Mouse (Mus musculus): Measurements from ENCODE around the gene Pabpn1. TPM values are rescaled to one million over a fixed set of nuclear protein-coding genes. Genes with fewer than 3 reads are reported as not detected.

The Pabpn1 gene
- polyA plus RNA-seq, 1 experiment from 2014 or later = 160 TPM

DNA sequence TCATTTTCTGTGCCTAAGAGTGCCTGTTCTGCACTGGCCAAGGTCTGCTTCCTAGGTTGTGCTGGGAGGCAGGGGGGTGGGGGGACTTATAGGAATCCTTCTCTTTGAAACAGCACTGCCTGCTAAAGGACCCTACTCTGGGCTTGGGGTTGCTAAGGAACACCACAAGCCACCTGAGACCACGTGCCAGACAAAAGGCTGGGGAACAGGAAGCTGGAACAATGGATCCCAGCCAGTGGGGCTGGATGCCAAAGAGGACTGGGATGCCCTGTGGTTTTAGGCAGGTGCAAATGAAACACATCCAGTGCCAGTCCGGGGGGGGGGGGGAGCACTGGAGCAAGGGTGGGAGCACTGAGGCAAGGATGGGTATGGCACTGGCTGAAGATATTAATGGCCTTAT, 38.1 kb downstream of the Pabpn1 start:
- H3K4me1 ChIP-seq (replicated peaks) = peaks cover 60% of the 10 kb centered on the region
- H3K4me3 ChIP-seq = no peak overlapping the region
- H3K9me3 ChIP-seq = no peaks in the 10 kb centered on the region
- H3K27me3 ChIP-seq (ENCODE audit: insufficient read depth, poor library complexity, severe bottlenecking) = peaks cover 8% of the 10 kb centered on the region
- DNase-seq (ENCODE audit: low spot score) = no peak
- H3K36me3 ChIP-seq = no peaks in the 10 kb centered on the region
- H3K27ac ChIP-seq = peak overlapping the region; percentile 14; the same call in 1 of the 2 replicates
- 17% methylated on average over 2 of the region's 2 CpGs for WGBS

DNA sequence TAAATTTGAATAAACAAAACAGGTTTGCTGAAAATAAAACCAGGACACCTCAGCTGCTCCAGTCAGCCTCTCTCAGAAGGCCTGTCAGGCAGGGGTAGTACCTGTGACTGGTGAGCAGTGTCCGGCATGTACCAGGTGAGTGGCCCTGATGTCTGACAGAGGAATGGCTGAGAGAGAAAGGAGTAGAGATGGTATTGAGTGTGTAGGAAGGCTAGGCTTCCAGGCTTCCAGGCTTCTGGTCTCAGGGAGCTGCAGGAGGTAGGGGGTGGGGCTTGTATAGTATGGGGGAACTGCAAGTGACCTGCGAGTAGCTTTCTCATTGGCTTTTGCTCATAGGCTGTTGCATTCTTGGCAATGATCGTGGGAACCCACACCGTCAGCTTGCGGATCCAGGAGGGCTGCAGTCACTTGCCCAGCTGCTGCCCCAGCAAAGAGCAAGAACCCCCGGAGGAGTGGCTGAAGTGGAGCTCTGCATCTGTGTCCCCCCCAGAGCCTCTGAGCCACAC, 40.4 kb downstream of the Pabpn1 start, which contains the start of gene Il25:
TSS of gene Il25 (plus strand) at position 51 of the 506 bp plus-strand sequence.
- Histone ChIP-seq H3K4me1 (replicated peaks) (peaks cover 50% of the 10 kb centered on the region), H3K36me3 (no peaks in the 10 kb centered on the region), H3K27ac (peak within 1 kb of the TSS; percentile 53), H3K27me3 (ENCODE audit: insufficient read depth, poor library complexity, severe bottlenecking) (peaks cover 8% of the 10 kb centered on the region), H3K9me3 (no peaks in the 10 kb centered on the region), H3K4me3 (0 out of 2 replicates have a peak within 1 kb of the TSS, but pooled peaks have one; percentile 1)
- DNase-seq (ENCODE audit: low spot score) = no peak
- WGBS = 32% methylated on average over 6 of the region's 6 CpGs

DNA sequence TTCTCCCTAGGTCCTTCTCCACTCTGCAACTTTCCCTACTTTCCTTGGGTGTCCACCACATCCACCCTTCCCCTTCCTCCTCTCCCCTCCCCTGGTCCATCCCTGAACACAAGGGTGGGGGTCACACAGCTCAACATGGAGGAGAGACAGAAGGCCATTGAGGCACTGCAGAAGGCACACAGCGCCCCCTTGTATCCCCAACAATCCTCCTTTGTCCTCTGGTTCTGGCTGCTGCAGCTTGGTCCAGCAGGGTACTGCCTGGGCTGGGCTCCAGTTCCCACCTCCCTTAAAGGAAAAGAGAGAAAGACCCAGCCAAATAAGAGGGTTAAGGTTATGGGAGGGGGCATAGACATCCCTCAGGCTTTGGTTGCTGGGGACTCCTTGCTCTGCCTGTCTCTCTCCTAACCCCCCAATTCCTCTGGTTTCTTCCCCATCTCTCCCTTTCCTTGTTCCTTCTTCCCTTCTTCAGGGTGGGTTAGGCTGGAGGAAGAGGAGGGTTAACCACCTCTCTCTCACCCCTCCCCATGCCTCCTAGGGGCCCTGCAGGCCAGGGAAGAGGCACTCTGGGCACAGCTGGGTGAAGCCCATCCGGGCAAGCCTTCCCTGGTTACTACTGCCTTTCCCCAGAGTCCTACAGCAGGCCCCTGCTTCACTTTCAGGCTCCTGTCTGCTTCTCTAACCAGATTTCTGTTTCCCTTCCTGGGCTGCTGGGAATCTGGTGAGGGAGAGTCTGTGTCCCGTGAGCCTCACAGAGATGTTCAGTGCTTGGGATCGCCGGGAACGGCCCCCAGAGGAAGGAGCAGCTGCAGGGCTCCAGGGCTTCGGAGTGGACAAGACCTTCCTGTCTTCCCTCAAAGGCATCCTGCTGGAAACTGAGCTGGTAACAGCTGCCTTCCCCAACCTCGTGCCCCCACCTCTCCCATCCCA, 43.9 kb downstream of the Pabpn1 start, which contains the start of gene Cmtm5:
TSS of gene Cmtm5 (plus strand) at position 358 of the 927 bp plus-strand sequence.
- DNase-seq (ENCODE audit: low spot score) = no peak
- H3K36me3 ChIP-seq = no peaks in the 10 kb centered on the region

DNA sequence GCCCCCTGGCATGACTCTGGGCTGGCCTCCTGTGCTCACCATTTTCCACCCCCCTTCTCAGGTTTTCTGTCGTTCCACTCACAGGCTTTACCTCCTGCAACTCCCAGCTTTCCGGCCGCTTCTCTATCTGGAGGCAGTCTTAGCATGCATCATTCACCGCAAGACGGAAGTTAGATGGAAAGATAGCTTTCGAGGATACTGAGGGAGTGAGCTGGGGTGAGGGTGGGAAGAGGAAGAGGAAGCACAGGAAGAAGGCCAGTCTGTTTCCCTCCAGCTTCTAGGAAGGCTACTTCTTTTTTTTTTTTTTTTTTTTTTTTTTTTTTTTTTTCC, 44.5 kb downstream of the Pabpn1 start:
- H3K27ac ChIP-seq = peak overlapping the region; percentile 73
- H3K27me3 ChIP-seq (ENCODE audit: insufficient read depth, poor library complexity, severe bottlenecking) = no peaks in the 10 kb centered on the region
- H3K4me3 ChIP-seq = 0 out of 2 replicates have a peak overlapping the region, but pooled peaks have one; percentile 4
- H3K4me1 ChIP-seq (replicated peaks) = peaks cover 31% of the 10 kb centered on the region
- WGBS = 57% methylated on average over 6 of the region's 6 CpGs
- no peak for DNase-seq (ENCODE audit: low spot score)
- H3K9me3 ChIP-seq = no peaks in the 10 kb centered on the region
- no peaks in the 10 kb centered on the region for H3K36me3 ChIP-seq

More for the DNA sequence above, 43.9 kb downstream of the Pabpn1 start, which contains the start of gene Cmtm5:
- Histone ChIP-seq H3K4me1 (replicated peaks) (peaks cover 36% of the 10 kb centered on the region), H3K27ac (peak within 1 kb of the TSS; percentile 73), H3K27me3 (ENCODE audit: insufficient read depth, poor library complexity, severe bottlenecking) (no peaks in the 10 kb centered on the region), H3K4me3 (peak within 1 kb of the TSS; percentile 4; the same call in 1 of the 2 replicates), H3K9me3 (no peaks in the 10 kb centered on the region)
- 43% methylated on average over 8 of the region's 8 CpGs for WGBS

DNA sequence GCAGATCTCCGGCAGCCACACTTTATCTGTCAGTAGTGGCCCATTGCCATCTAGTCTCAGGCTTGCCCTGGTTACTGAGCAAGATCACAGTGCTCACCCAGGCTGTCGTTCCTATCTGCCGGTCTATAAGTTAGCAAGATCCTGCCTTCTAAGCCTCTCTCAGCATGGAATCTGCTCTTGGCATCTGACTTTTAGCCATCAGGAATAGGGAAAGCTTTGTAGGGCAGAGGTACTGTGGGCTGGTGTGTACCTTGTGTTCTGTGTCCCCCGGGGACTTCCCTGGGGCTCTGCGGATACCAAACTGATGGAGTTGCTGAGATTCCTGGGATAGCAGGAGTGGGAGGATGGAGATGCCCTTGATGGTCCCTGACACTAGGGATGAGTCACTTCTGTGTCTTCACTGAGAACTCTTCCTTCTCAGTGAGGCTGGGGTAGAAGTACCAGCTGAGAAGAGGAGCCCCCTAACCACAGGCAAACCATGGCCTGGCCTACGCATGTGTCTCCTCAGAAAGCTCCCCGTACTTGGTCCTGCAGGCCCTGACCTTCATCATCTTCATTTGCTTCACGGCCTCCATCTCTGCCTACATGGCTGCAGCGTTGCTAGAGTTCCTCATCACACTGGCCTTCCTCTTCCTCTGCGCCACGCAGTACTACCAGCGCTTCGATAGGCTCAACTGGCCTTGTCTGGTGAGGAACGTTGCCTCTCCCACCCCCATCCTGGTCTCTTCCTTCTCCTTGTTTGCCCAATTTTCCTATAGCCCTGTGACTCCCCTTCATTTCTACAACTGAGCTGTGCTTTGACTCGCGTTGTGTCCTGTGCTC, 45.3 kb downstream of the Pabpn1 start:
- WGBS = 90% methylated on average over 16 of the region's 16 CpGs
- H3K27ac ChIP-seq = no peak overlapping the region

DNA sequence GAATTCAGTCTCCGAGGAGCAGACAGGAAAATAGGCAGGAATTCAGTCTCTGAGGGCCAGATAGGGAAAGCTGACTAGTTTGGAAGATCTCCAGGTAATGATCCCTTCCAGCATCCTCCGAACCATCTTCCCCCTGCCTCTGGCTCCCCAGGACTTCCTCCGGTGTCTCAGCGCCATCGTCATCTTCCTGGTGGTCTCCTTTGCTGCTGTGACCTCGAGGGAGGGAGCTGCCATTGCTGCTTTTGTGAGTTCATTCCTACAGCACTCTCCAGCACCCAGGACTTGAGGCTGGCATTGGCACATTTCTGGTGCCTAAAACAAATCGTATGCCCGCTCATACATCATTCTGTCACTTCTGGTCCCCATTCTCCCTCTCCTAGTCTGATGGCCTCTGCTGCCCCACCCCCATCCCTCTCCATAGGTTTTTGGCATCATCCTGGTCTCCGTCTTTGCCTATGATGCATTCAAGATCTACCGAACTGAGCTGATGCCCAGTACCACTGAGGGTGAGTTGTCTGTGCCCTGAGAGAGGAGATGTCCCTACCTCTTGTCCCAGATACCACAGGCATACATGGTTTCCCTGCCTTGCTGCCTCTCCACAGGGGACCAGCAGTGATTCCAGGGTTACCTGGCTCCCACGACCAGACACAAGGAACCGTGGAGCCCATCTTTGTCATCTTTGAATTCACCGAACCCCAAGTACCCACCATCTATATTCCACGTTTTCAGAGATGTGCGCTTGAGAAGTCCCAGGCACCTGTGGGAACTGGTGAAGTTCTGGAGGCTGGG, 46.3 kb downstream of the Pabpn1 start:
- Histone ChIP-seq H3K27me3 (ENCODE audit: insufficient read depth, poor library complexity, severe bottlenecking) (no peaks in the 10 kb centered on the region), H3K27ac (no peak overlapping the region), H3K4me3 (no peak overlapping the region), H3K36me3 (no peaks in the 10 kb centered on the region), H3K4me1 (replicated peaks) (peaks cover 20% of the 10 kb centered on the region), H3K9me3 (no peaks in the 10 kb centered on the region)
- WGBS = 80% methylated on average over 15 of the region's 15 CpGs
- DNase-seq (ENCODE audit: low spot score) = no peak

More for the DNA sequence above, 45.3 kb downstream of the Pabpn1 start:
- Histone ChIP-seq H3K36me3 (no peaks in the 10 kb centered on the region), H3K27me3 (ENCODE audit: insufficient read depth, poor library complexity, severe bottlenecking) (no peaks in the 10 kb centered on the region), H3K9me3 (no peaks in the 10 kb centered on the region), H3K4me3 (no peak overlapping the region), H3K4me1 (replicated peaks) (peaks cover 27% of the 10 kb centered on the region)
- DNase-seq (ENCODE audit: low spot score) = no peak

DNA sequence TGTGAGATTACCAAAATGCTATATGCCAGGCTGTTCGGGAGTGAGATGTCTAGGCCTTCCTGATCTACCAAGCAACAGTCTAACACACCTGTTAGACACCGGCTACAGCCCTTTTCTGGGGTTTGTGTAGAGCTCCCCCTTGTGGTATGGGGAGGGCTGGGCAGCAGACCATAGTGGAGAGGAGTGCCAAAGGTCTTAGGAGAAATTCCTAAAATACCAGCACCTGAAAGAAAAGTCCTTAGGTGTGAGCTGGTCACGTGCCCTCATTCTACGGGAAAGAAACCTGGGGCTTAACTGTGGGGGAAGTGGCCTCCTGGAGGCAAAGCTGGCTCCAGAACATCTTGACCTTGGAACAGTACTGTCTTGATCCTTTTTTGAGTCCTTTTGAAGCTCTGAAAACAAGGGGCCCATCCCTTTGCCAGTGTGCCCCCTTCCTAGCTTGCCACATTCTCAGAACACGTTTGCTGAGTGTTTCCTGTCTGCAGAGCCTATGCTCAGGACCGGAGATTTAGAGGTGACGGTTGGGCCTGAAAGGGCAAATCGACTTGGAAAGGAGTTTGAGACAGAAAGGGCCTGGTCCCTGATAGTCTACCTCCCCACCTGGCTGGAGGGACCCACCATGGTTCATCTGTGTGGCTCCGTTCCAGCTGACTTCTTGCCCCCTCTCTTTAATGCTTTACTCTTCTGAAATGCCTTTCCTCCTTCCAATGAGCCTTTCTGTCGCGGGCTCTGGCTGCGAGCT, 47.3 kb downstream of the Pabpn1 start:
- H3K36me3 ChIP-seq = no peaks in the 10 kb centered on the region
- no peaks in the 10 kb centered on the region for H3K9me3 ChIP-seq
- H3K4me1 ChIP-seq (replicated peaks) = peaks cover 16% of the 10 kb centered on the region
- no peak overlapping the region for H3K4me3 ChIP-seq
- H3K27me3 ChIP-seq (ENCODE audit: insufficient read depth, poor library complexity, severe bottlenecking) = no peaks in the 10 kb centered on the region
- peak; percentile 58 for DNase-seq (ENCODE audit: low spot score)
- no peak overlapping the region for H3K27ac ChIP-seq
- WGBS = 51% methylated on average over 12 of the region's 12 CpGs

DNA sequence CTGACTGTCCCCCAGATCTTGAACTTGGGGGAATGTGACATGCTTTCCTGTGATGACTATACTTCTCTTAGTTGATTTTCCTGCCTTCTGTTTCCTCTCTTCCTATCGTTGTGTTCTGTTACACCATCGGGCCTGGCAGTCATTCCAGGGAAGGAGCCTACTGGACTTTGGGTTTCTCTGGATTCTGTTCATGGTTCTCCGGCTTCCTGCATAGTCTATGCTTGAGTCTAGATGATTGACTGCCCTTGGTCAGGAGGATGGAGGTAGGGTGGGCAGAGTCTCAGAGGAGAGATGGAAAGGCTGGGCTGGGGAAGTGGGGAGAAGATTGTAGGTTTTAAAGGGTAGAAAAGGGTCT, 47.9 kb downstream of the Pabpn1 start:
- WGBS = 90% methylated on average over 3 of the region's 3 CpGs
- Histone ChIP-seq H3K4me1 (replicated peaks) (peaks cover 15% of the 10 kb centered on the region), H3K27ac (no peak overlapping the region), H3K4me3 (no peak overlapping the region), H3K27me3 (ENCODE audit: insufficient read depth, poor library complexity, severe bottlenecking) (no peaks in the 10 kb centered on the region), H3K36me3 (no peaks in the 10 kb centered on the region), H3K9me3 (no peaks in the 10 kb centered on the region)
- no peak for DNase-seq (ENCODE audit: low spot score)

DNA sequence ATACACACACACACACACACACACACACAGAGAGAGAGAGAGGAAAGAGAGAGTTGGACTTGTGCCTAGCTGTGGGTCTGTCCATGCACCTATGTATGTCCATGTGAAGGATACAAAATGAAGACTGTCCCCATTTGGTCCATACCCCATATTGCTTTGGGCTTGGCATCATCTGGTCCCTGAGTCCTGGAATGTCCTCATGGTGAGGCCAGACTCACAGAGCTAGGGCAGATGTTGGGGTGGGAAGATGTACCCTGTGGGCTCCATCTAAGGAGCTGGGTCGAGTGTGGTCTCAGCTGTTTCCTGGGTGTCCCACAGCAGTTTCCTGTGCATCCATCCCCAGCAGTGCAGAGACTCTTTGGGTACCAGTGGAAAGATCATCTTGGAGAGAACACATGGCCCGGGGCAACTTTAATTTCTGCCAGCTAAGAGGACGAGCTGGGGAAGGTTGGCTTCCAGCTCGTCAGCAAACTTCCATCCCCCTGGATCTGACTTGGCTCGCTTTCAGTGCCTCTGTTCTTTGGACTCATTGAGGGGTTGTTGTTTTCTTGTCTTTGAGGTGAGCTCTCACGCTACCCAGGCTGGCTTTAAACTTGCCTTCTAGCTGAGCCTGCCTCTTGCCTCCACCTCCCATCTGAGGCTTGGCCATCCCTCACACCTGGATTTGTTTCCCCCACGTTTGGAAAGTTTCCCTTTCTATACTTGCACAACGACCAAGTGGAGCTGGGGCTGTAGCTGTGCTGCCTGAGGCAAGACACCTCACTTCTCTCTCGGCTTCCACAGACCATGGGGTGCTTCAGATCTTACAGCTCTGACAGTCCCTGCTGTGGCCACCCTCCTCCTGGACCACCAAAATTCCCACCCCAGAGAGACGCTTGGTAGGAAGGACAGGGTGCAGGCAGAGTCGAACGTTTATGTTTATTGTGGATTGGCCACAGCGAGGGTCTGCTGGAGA, 49.0 kb downstream of the Pabpn1 start:
- H3K9me3 ChIP-seq = no peaks in the 10 kb centered on the region
- H3K27me3 ChIP-seq (ENCODE audit: insufficient read depth, poor library complexity, severe bottlenecking) = no peaks in the 10 kb centered on the region
- no peaks in the 10 kb centered on the region for H3K36me3 ChIP-seq
- 67% methylated on average over 13 of the region's 13 CpGs for WGBS
- DNase-seq (ENCODE audit: low spot score) = no peak
- H3K27ac ChIP-seq = no peak overlapping the region
- no peak overlapping the region for H3K4me3 ChIP-seq
- peaks cover 6% of the 10 kb centered on the region for H3K4me1 ChIP-seq (replicated peaks)

DNA sequence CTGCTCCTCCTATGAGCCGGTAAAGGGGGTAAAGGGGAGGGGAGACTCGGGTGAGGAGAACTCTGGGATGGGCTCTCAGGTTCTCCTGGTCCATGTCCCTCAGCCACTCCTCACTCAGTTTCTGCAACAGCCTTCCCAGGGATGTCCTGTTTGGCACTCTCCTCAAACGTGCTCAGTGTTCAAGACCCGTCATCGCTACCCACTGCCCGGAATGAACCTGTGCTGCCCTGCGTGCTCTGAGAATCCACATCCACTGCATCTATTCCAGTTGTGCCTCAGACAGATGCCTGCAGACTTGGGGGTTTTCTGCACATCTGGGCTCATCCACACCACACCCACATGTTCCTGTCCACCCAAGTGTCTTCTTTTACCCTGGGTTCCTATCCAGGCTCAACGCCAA, 50.2 kb downstream of the Pabpn1 start:
- no peaks in the 10 kb centered on the region for H3K36me3 ChIP-seq
- H3K27me3 ChIP-seq (ENCODE audit: insufficient read depth, poor library complexity, severe bottlenecking) = no peaks in the 10 kb centered on the region
- DNase-seq (ENCODE audit: low spot score) = no peak
- H3K27ac ChIP-seq = no peak overlapping the region
- WGBS = 92% methylated on average over 8 of the region's 8 CpGs
- H3K4me1 ChIP-seq (replicated peaks) = no peaks in the 10 kb centered on the region
- no peak overlapping the region for H3K4me3 ChIP-seq
- no peaks in the 10 kb centered on the region for H3K9me3 ChIP-seq

DNA sequence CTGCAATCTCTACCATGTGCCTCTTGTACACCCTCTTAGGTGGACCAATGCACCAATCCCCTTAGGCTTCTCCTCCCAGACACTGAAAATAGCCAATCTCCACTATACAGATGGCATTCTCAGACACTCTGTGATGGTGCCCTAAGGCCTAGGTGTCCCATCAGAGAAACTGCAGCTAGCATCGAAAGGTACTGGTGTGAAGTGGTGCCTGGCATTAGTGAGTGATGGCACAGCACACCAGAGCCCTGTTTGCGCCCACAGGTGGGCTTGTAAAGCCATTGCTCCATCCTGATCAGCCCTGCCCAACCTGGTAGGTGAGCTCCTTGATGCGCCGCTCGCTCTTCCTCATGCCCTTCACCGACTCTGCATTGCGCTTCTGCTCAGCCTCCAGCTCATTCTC, 51.7 kb downstream of the Pabpn1 start:
- Histone ChIP-seq H3K27ac (no peak overlapping the region), H3K4me1 (replicated peaks) (no peaks in the 10 kb centered on the region), H3K27me3 (ENCODE audit: insufficient read depth, poor library complexity, severe bottlenecking) (no peaks in the 10 kb centered on the region), H3K9me3 (no peaks in the 10 kb centered on the region), H3K4me3 (no peak overlapping the region), H3K36me3 (no peaks in the 10 kb centered on the region)
- DNase-seq (ENCODE audit: low spot score) = no peak
- 93% methylated on average over 7 of the region's 7 CpGs for WGBS
